Mouse (Mus musculus) left cerebral cortex, adult 9 months (tissue): ENCODE measurements at regions not wholly inside any gene's neighbourhood (a gene's known extent, or its start where the extent isn't known, plus 50 kb on each side); places are given as distances from the start of the nearest gene placed in this dataset.
A peak's percentile ranks its signal among the peaks of the same experiment; 100 is the strongest.

ENCODE experiments used
- DNase-seq, 2 experiments: peaks; one replicate each; pipeline ENCODE4 v3.0.0; 2022; ENCODE audit warnings: low spot score in 2 of 2

DNA sequence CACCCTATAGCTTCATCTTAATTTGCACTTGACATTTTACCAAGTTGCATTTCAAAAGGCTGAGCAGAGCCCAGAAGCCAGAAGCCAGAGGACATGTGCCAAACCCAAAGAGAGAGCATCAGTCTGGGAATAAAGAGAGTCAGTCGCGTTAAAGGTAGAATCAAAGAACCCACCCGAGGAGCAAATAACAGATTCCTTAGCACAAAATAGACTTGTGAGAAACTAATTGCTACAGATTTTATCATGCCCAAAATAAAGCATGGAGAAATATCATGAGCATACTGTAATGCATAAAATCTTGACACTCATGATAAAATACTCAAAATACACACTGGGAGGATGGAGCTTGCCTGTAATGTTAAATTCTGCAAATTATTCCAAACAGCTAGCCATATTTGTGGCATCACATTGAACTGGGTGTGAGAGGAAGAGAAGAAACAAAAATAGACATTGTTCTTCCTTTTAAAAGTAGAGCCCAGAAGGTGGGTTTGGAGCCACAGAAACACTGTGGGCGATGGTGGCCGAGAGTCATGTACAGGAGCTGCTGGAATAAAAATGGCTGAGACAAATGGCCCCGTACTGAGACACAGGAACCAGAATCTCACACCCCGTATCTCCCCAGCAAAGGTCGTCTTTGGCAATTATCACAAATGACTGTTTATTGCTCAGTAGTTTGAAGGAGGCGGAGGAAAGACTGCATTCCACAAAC is 317.2 kb downstream of the Klf6 start:
- peak; percentile 53 to 61 for DNase-seq

DNA sequence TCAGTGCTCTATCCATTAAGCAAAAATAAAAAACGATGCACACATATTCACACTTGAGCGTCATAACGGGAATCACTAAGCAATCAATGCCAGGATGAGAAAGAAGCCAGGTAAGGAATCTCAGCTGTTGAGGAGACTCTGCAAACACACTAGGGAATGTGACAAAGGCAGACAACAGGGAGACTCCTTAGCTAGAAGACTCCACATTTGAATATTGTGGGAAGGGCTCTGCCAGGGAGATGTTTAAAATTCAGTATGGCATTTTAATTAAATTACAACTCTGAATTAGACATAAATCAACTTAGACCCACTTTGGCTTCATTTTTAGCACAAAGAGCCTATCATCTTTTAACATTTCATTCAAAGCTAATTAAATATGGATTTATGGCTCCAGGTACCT is 327.9 kb downstream of the Klf6 start:
- DNase-seq = no peak

DNA sequence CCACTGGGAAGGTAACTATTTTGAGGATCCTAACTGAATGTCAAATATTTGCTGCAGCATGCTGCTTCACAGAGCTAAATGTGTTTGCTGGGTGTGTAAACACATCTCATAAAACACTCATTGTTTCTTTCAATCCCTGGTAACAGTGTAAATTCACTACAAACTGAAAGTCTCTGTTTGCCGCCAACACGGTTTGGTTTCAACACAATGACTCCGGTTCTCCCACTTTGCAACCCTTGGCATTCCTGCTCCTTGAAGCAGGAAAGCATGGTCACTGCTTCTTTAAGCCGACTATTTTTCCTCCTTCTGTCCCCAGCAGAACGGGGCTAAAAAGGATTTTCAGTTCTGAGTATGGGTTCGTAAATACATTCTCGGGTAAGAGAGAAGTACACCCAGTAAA is 328.3 kb downstream of the Klf6 start:
- no peak for DNase-seq

DNA sequence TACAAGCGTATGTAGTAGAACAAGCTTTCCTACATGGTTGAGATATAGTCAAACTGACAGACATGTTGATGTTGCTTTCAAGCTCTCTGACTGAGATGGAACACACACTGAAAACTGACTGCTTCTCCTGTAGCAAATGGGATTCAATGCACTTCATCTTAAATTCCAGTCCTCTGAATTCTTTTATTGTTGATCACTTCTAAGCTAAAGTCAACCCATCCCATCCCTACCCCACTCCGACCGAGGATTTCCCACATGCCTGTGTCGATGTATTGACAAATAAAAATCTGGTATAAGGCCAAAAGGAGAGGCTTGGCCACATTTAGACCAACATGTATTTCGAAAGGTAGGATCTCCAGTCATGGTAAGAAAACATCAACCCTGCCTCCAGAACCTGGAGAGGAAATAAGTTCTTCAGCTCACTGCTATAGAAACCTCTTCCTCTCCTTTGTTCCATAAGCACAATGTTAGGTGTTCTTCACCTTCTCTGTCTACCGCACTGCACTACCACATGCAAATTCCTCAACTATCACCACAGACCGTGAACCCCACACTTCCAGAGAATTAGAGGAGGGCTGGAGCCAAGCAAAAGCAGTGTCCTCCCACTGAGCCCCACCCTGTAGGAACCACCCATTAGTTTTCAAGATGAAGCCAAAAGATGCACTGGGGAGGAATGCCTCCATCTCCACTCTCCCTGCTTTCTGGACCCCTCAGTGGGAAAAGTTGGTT is 330.1 kb downstream of the Klf6 start:
- no peak for DNase-seq

DNA sequence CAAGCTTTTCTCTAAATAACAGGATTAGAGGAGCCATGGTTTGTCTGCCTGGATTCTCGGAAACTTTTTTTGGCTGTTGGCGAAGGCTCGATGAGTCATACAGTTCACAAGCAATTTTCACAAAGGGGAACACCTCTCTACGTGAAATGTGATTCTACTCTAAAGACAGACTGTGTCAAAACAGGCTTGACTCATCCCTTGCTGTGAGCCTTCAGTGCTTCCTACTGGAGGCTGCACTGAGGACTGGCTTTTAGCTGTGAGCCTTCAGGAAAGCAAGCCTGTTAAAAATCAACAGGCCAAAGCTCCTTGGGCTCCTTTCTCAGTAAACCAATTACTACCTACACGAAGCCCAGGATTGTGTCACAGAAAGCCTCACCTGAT is 330.6 kb downstream of the Klf6 start:
- DNase-seq = peak; percentile 55 to 66

DNA sequence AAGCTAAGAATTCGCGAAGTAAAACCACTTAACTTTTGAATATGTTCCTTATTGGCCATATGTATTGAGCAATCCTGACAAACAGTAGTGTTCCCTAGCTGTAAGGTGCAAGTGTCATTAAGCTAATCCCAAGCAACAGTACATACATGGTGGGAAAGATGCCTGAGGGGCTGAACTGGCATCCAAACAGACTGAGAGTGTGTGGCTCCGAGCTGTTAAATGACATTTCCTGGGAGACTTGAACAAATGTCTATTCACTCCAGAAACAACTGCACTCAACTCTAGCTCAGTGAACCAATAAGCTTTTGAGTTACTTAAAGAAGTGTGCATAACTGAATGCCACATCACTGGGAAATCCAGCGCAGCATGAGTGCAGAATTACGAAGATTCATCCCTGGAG is 335.4 kb downstream of the Klf6 start:
- DNase-seq = no peak

DNA sequence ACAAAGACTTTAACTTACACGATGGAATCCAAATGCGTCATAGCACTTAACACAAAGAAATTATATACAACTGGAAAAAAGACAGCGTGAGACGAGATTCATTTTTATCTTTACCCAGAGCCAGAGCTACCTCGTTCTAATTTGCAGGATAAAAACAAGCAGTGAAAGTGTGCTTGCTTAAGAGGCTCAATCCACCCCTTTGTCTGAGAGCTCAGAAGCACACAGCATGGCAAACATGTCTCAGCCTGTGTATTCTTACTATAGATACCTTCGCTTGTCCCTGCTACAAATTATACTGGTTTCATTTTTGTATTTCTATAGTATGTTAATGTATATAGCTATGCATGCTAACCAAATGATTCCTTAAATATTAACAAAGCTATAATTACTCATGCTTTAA is 337.8 kb downstream of the Klf6 start:
- no peak for DNase-seq

DNA sequence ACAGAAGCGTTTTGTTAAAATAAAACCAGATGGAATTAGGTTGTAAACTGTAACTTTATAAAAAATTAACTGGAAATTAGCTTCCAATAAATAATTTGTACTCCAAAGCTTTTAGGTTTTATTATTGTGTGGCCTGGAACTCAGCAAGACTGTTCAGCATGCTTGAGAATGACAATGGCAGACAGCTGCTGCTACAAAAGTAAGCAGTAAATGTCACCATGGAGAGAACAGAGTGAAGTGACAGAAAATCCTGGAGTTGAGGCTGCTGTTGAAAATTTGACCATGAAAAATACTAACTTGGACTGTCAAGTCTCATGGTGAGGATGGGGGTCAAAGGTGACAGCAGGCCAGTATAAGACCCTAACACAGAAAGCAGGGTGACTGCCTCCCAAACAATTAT is 340.2 kb downstream of the Klf6 start:
- no peak for DNase-seq

- no peak for DNase-seq
These were observed 343.1 kb upstream of the Pitrm1 start for GRCm38 (mm10) chr13:6204801-6205200.

DNA sequence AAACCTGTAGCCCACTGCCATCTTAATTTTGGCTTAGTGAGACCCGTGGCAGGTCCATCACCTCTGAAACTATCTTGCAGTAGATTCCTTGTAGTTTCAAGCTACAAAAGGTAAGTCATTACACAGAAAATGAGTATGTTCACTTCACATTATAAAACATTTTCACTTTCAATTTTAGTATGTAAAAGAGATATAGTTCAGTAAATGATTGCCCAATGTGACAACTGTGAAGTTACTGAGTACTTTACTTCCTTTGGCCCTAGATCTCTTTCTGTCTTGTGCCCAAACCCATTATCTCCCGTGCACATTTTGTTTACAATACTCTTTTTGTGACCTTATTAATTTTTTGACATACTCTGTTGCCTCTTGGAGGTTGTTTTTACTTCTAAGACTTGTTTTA is 335.4 kb upstream of the Pitrm1 start:
- no peak for DNase-seq

DNA sequence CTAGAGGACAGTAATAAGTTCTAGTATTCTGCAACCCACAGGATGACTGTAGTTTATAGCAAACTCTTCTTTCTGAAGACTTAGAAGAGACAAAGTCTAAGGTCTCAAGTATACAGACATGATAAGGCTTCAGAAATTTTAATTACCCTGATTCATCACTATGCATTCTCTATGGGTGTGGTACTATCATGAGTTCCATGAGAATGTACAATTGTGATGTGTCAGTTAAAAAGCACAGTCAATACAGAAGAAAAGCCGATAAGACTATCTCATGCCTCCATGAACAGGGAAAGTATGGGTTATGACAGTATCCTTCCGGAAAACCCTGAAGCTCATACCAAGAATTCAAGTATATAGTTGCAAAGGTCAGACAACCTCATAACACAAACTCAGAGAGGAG is 333.8 kb upstream of the Pitrm1 start:
- no peak for DNase-seq

- DNase-seq = no peak
These were observed 321.8 kb upstream of the Pitrm1 start for GRCm38 (mm10) chr13:6226087-6226643.

- no peak for DNase-seq
These were observed 319.7 kb upstream of the Pitrm1 start for GRCm38 (mm10) chr13:6228278-6228677.

DNA sequence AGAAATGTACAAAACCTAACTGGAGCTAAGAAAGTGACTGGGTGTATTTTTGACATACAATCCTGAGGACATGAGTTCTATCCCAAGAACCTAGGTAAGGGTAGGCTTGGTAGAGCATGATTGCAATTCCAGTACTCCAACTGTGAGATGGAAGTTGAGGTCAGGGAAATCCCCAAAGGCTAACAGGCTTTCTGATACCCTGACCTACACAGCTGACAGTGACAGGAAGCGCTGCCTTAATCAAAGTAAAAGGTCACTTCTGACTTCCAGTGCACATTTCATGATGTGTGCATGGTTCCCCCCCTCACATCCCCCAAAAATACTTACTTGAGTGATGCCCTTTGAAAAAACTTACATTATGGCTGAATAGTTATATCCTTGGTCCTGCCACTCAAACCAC is 312.6 kb upstream of the Pitrm1 start:
- no peak for DNase-seq

- DNase-seq = no peak
These were observed 311.4 kb upstream of the Pitrm1 start for GRCm38 (mm10) chr13:6236503-6236902.

DNA sequence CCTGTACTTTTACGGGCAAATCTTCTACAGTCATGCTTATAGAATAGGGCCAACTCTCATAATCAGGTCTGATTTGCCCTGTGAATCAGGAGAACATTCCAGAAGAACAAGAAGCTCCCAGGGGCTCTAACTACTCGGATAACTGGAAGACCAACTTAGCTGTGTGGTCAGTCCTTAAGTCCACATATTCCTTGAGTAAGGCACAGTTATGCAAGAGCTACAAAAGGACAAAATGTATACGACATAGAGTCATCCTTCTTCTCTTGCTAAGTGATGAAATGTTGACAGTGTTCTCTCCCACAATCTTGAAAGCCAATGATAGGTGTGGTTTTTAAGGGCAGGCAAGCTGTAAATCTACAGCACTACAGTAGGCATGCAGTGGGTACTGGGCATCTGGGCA is 310.7 kb upstream of the Pitrm1 start:
- no peak for DNase-seq

- no peak for DNase-seq
These were observed 307.1 kb upstream of the Pitrm1 start for GRCm38 (mm10) chr13:6240855-6241254.

- no peak for DNase-seq
These were observed 306.4 kb upstream of the Pitrm1 start for GRCm38 (mm10) chr13:6241472-6242123.

DNA sequence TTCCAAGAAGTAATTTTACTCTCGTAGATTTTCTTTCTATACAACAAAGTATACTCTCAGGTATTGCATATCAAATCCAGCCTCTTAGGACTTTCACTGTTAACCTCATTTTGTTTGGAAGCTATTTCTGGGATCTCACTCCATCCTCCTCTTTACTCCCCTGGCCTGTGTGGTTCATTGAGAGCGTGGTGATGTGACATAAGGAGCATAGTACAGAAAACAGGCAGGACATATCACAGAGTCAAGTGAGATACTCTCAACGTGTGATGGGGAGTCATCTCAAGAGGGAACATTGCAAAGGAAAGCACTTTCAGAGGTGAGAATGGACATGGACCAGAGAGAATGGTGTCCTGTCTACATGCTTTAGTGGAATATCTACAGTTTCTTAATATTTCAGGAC is 297.8 kb upstream of the Pitrm1 start:
- DNase-seq = no peak

DNA sequence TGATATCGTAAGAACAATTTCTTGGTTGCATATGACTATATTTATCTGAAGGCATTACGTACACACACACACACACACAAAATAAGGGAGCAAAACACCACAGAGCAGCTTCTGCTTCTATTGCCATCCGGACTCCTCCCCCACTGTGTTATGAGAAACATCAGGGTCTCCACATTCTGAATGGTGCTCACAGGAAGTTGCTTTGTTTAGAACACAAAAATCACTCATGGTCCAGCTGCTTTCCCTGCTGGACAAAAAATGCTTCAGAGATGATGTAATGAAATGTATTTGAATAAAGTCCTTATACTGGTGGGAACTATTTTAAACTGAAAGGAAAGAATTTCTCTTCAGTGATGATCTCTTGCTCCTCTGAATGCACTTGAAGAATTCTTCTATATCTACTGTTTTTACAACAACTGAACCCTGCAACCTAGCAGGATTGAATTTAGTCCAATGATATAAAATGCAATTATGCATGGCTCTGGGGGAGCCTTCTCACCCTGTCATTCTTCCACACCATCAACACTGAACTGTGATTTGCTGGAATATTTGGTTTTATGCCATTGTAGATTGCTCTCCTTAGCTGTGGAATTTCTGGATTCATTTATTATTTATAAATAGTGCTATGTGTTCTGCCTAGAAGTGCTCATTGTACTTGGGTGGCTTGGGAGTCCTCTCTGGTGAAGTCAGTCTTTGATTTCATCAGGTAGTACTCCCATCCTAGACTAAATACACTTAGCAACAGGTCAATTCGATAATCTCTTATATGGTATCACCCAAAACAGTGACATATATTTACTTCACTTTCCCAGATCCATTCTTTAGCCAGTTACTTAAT is 296.7 kb upstream of the Pitrm1 start:
- no peak for DNase-seq

DNA sequence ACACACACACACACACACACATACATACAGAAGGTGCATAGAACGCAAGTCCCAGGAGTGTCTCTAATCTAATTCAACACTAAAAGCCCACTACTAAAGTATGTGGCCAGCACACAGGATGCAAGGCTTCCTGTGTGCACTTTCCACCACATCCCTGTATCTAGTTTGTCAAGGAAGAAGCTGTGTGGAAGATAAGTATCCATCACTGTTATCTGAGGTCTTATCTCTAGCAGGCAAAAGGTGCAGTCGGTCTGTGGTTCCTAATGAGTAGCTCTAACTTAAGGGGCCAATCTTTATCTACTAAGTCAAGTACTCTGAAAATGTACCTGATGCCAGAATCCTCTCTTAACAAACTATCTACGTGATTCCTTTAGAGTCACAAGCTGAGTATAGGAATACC is 295.8 kb upstream of the Pitrm1 start:
- no peak for DNase-seq

DNA sequence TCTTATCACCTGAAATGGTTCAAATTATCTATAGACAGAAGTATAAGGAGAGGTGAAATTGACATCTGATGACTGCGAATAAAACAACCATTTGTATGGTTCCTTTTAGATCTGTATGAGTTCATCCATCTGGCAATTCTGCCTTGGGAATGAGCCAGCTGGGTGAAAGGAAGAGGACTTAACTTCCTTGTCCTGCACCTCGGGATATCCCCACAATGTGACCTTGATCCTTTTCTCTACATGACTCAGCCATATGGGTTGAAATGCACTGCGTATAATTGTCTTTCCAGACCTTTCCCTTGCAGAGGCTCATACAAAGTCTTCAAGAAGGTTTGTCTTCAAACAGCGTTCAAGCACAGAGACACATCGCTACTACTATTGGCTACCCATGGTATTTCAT is 292.6 kb upstream of the Pitrm1 start:
- no peak for DNase-seq
